Mouse (Mus musculus) intestine, embryonic 14.5 days (tissue): ENCODE data around the gene Neb. TPM values are rescaled to one million over a fixed set of nuclear protein-coding genes. Genes with fewer than 3 reads are reported as not detected.

Experiments
- ATAC-seq: fragments of 200-750 bp; cut with Nextera tagmentation; replicated peaks from 2 replicates; pipeline ENCODE4 v1.8.0; 2017; ENCODE audit warnings: low read depth, moderate number of reproducible peaks, moderate TSS enrichment, moderate library complexity; ENCODE audit not compliant: low FRiP score, low TSS enrichment
- DNase-seq: peaks from one replicate; pipeline ENCODE4 v3.0.0-alpha.2; 2018; ENCODE audit warnings: low spot score
- H3K27ac ChIP-seq: fragments of 300-500 bp; sonication (generic); 2 replicates; pipeline ENCODE4 v1.5.1; 2014; ENCODE audit warnings: low read depth, mild to moderate bottlenecking, control low read depth
- H3K27me3 ChIP-seq: fragments of 300-500 bp; sonication (generic); replicated peaks from 2 replicates; pipeline ENCODE4 v1.6.1; 2014; ENCODE audit warnings: low read length, control low read depth; ENCODE audit not compliant: control insufficient read depth, insufficient read depth
- H3K36me3 ChIP-seq: fragments of 300-500 bp; sonication (generic); 2 replicates; pipeline ENCODE4 v1.6.1; 2014; ENCODE audit warnings: low read length, control low read depth; ENCODE audit not compliant: control insufficient read depth, insufficient read depth
- H3K4me1 ChIP-seq: fragments of 300-500 bp; sonication (generic); replicated peaks from 2 replicates; pipeline ENCODE4 v1.6.1; 2014; ENCODE audit warnings: low read length, control low read depth, mixed read lengths; ENCODE audit not compliant: control insufficient read depth, insufficient read depth
- H3K4me2 ChIP-seq: fragments of 300-500 bp; sonication (generic); 2 replicates; pipeline ENCODE4 v1.6.1; 2014; ENCODE audit warnings: low read length
- H3K4me3 ChIP-seq: fragments of 300-500 bp; sonication (generic); 2 replicates; pipeline ENCODE4 v1.5.1; 2014; ENCODE audit warnings: low read depth, low read length, control low read depth, mixed read lengths
- H3K9ac ChIP-seq: fragments of 300-500 bp; sonication (generic); 2 replicates; pipeline ENCODE4 v1.6.1; 2014; ENCODE audit warnings: mild to moderate bottlenecking, low read length
- H3K9me3 ChIP-seq: fragments of 300-500 bp; sonication (generic); 2 replicates; pipeline ENCODE4 v1.6.1; 2016; ENCODE audit warnings: low read length, control low read depth; ENCODE audit not compliant: control insufficient read depth
- WGBS: fragments of 180-500 bp; shearing (Covaris S2); extraction: QIAGEN DNeasy Blood & Tissue Kit; methylation state at CpG from one replicate; pipeline ENCODE4 v1.1.7; 2014; 5-methylcytosine and 5-hydroxymethylcytosine counted together
- polyA plus RNA-seq: library from polyadenylated mRNA; unstranded; fragments of >200 nt; fragmentation: Nextera tagmentation; extraction: Ambion mirVana; gene quantifications from 2 replicates; pipeline ENCODE4 v1.2.1, GENCODE M21; 2014

Gene Neb
- polyA plus RNA-seq, 1 experiment from 2014 or later: 0.07 TPM

DNA sequence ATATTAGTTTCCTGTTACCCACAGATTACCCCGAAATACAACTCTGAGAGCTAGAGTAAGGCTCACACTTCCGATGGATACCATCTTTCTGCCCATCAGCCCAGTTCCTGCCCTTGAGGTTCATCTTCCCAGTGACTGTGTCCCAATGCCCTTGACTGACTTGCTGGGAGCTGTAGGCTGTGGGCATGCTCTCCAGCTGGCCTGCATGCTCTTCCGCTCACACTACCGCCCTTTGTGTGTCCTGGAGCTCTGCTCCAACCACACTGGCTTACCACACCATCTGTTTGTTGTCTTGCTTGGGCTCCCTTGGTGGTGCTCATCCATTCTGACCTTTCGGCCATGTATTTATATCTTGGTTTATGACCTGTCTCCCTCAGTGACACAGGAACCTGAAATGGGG is 10.6 kb downstream of the Neb start:
- ATAC-seq (no peak), DNase-seq (no peak)
- Histone ChIP-seq H3K27me3 (no peaks in the 10 kb centered on the region), H3K4me1 (no peaks in the 10 kb centered on the region; the same call in 1 of the 2 replicates), H3K4me2 (no peak overlapping the region), H3K4me3 (no peak overlapping the region), H3K9me3 (no peaks in the 10 kb centered on the region), H3K9ac (no peak overlapping the region), H3K27ac (no peak overlapping the region), H3K36me3 (no peaks in the 10 kb centered on the region)
- WGBS: 84% methylated on average over 5 of the region's 5 CpGs

GRCm38 (mm10) chr2:52367248-52367647 is 11.0 kb downstream of the Neb start:
- H3K27ac ChIP-seq: no peak overlapping the region
- no peak overlapping the region for H3K4me2 ChIP-seq
- H3K4me3 ChIP-seq: no peak overlapping the region
- H3K9ac ChIP-seq: no peak overlapping the region
- H3K4me1 ChIP-seq: no peaks in the 10 kb centered on the region; the same call in 1 of the 2 replicates
- WGBS: 63% methylated on average over 13 of the region's 13 CpGs
- ATAC-seq: no peak
- DNase-seq: no peak
- no peaks in the 10 kb centered on the region for H3K27me3 ChIP-seq
- no peaks in the 10 kb centered on the region for H3K9me3 ChIP-seq
- H3K36me3 ChIP-seq: no peaks in the 10 kb centered on the region

DNA sequence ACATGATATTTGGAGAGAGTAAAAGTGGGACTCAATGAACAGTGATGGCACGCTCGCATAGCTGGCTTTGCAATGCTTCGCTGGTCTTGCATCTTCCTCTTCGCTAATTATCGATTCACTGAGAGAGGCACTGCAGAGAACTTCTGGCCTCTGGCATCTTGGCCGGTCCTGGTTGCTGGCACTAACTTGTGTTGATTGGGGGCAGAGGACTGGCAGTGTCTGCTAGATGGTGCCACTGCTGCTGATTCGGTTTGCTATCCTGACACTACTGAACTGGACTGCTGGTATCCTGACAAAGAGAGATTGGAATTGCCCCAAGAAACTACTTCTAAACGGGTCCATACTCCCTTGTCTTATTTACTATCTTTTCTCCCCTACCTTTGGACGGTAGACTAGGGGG is 17.2 kb downstream of the Neb start:
- H3K27ac ChIP-seq: no peak overlapping the region
- DNase-seq (no peak), ATAC-seq (no peak)
- no peaks in the 10 kb centered on the region for H3K9me3 ChIP-seq
- H3K27me3 ChIP-seq: no peaks in the 10 kb centered on the region
- no peak overlapping the region for H3K4me3 ChIP-seq
- H3K4me2 ChIP-seq: no peak overlapping the region
- H3K4me1 ChIP-seq: no peaks in the 10 kb centered on the region
- no peaks in the 10 kb centered on the region for H3K36me3 ChIP-seq
- 88% methylated on average over 9 of the region's 9 CpGs for WGBS
- no peak overlapping the region for H3K9ac ChIP-seq

- H3K9ac ChIP-seq: no peak overlapping the region
- no peak for DNase-seq
- WGBS: 73% methylated on average over 1 of the region's 1 CpGs
- ATAC-seq: no peak
- no peaks in the 10 kb centered on the region for H3K36me3 ChIP-seq
- H3K4me1 ChIP-seq: no peaks in the 10 kb centered on the region
- H3K4me2 ChIP-seq: no peak overlapping the region
- no peak overlapping the region for H3K4me3 ChIP-seq
- no peaks in the 10 kb centered on the region for H3K27me3 ChIP-seq
- no peak overlapping the region for H3K27ac ChIP-seq
- no peaks in the 10 kb centered on the region for H3K9me3 ChIP-seq
These were observed 18.6 kb downstream of the Neb start for GRCm38 (mm10) chr2:52359722-52360121.

- Histone ChIP-seq H3K9me3 (no peaks in the 10 kb centered on the region), H3K4me1 (no peaks in the 10 kb centered on the region), H3K36me3 (no peaks in the 10 kb centered on the region), H3K4me3 (no peak overlapping the region), H3K27me3 (no peaks in the 10 kb centered on the region), H3K4me2 (no peak overlapping the region), H3K27ac (no peak overlapping the region), H3K9ac (no peak overlapping the region)
- DNase-seq: no peak
- no peak for ATAC-seq
- 79% methylated on average over 5 of the region's 5 CpGs for WGBS
These were observed 20.1 kb downstream of the Neb start for GRCm38 (mm10) chr2:52358156-52358555.

DNA sequence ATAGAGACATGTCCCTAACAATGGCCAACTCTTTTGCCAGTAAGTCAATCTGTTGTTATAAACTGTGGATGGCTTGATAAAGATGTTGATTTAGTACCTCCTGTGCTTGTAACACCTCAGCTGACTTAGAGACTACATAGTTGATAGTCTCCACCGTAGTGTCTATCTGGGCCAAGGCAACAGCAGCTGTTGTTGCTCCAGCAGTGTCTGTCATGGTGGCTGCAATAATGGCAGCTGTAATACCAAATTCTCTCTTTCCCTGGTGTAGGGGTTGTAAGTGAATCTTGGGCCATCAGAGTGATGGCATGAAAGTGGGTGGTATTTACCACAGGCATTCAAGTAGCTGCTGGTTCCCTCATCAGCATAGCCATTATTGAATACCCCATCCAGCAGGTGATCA is 27.2 kb downstream of the Neb start:
- H3K4me1 ChIP-seq: no peaks in the 10 kb centered on the region
- no peaks in the 10 kb centered on the region for H3K27me3 ChIP-seq
- H3K4me2 ChIP-seq: no peak overlapping the region
- no peak for ATAC-seq
- H3K27ac ChIP-seq: no peak overlapping the region
- WGBS: 94% methylated on average over 1 of the region's 1 CpGs
- H3K4me3 ChIP-seq: no peak overlapping the region
- H3K9ac ChIP-seq: no peak overlapping the region
- no peak for DNase-seq
- no peaks in the 10 kb centered on the region for H3K36me3 ChIP-seq
- H3K9me3 ChIP-seq: no peaks in the 10 kb centered on the region

GRCm38 (mm10) chr2:52340990-52341389 is 37.3 kb downstream of the Neb start:
- Histone ChIP-seq H3K9me3 (no peaks in the 10 kb centered on the region), H3K4me1 (no peaks in the 10 kb centered on the region), H3K36me3 (no peaks in the 10 kb centered on the region), H3K27ac (no peak overlapping the region), H3K4me3 (no peak overlapping the region), H3K9ac (no peak overlapping the region), H3K4me2 (no peak overlapping the region), H3K27me3 (no peaks in the 10 kb centered on the region)
- 66% methylated on average over 7 of the region's 7 CpGs for WGBS
- DNase-seq (no peak), ATAC-seq (no peak)

- Histone ChIP-seq H3K36me3 (no peaks in the 10 kb centered on the region), H3K4me2 (no peak overlapping the region), H3K9ac (no peak overlapping the region), H3K9me3 (no peaks in the 10 kb centered on the region), H3K4me1 (no peaks in the 10 kb centered on the region), H3K4me3 (no peak overlapping the region), H3K27me3 (no peaks in the 10 kb centered on the region), H3K27ac (no peak overlapping the region)
- 79% methylated on average over 13 of the region's 13 CpGs for WGBS
- ATAC-seq (no peak), DNase-seq (no peak)
These were observed 42.7 kb downstream of the Neb start for GRCm38 (mm10) chr2:52335556-52335955.

DNA sequence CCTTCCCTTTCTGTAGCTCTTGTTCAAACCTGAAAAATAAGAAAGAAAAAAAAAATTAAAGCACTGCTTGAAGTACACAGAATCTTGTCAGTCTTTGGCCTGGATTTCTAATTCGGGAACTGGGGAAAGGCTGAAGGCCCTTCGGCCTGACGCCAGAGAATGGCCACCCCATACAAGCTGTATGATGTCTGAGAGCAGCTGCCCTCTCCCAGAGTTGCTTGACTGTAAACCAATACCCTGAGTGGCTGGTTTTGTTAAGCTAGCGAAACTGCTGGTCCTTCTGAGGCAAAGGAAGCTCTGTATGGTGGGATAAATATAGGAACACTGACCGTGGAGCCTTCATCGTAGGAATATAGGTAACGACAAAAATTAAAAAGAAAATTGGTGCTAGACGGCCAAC is 43.2 kb downstream of the Neb start:
- no peak overlapping the region for H3K4me2 ChIP-seq
- H3K27ac ChIP-seq: no peak overlapping the region
- H3K9me3 ChIP-seq: no peaks in the 10 kb centered on the region
- H3K27me3 ChIP-seq: no peaks in the 10 kb centered on the region
- WGBS: 89% methylated on average over 8 of the region's 8 CpGs
- H3K36me3 ChIP-seq: no peaks in the 10 kb centered on the region
- H3K9ac ChIP-seq: no peak overlapping the region
- no peaks in the 10 kb centered on the region for H3K4me1 ChIP-seq
- H3K4me3 ChIP-seq: no peak overlapping the region
- ATAC-seq (no peak), DNase-seq (no peak)
